17 mouse cellular contexts compared by ENCODE assay signal in the genomic region with DNA sequence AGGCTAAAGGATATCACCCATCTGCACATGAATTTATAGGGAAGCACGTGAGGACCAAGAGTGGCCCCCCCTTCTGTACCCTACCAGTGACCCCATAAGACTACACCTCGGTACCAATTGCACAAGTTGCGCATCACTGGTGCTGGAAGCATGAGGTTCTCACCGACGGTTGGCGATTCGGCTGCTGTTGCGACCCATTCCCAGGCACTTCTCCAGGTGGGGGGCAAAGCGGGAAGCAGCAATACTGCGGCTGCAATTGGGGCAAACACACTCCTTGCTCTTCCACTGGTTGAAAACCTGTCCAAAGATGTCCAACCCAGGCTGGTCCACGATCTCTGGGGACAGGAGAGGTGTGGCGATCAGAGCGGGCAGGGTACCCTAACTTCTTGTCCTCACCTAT. TPM values are rescaled to one million over a fixed set of nuclear protein-coding genes. Genes with fewer than 3 reads are reported as not detected.
DNase-seq lines count a peak whose midpoint lies in the region; ATAC-seq and TF ChIP-seq lines count a peak whose summit lies in the region.
"Had no signal": no experiment of that assay in that cellular context is flagged by ENCODE, and none has a peak within 500 bp of the region (broad histone marks: within the 10 kb centered on the region; RNA-seq: fewer than 3 reads in every experiment).

No protein-coding gene starts in this region.

- 92% methylated on average over 13 of the region's 13 CpGs for WGBS in kidney, embryonic 15.5 days
- 96% methylated on average over 13 of the region's 13 CpGs for WGBS in hindbrain, postnatal 0 days

- peak; percentile 56 for DNase-seq in cerebellum, adult 9-11 months
- no peak for DNase-seq in cerebellum, adult 18-20 months
- no peak for DNase-seq in kidney, postnatal 36 days
- DNase-seq in hindbrain, postnatal 0 days (ENCODE audit: low spot score): no peak
- DNase-seq in layer of hippocampus, postnatal 25 days (ENCODE audit: extremely low spot score in 1 of 2, low spot score in 1 of 2): no peak
- no peak for DNase-seq in frontal cortex, postnatal 25 days (ENCODE audit: low spot score in 2 of 2)
- DNase-seq: adrenal gland, postnatal 10 days; gastrocnemius, postnatal 25 days; lung, postnatal 14 days; retina, postnatal 1 day; thymus, postnatal 25 days had no signal

- no peaks in the 10 kb centered on the region for H3K9me3 ChIP-seq in kidney, embryonic 15.5 days (replicated peaks)
- H3K9me3 ChIP-seq in E14TG2a.4 (ENCODE audit: low read length): no peaks in the 10 kb centered on the region
- no peaks in the 10 kb centered on the region for H3K9me3 ChIP-seq in hindbrain, postnatal 0 days (ENCODE audit: low read length)
- H3K9me3 ChIP-seq: heart, embryonic 15.5 days had no signal

- 0 out of 2 replicates have a peak overlapping the region, but pooled peaks have one; percentile 90 for H3K9ac ChIP-seq in kidney, embryonic 15.5 days
- peak overlapping the region; percentile 88; the same call in 1 of the 2 replicates for H3K9ac ChIP-seq in hindbrain, postnatal 0 days (replicated peaks; ENCODE audit: low read length)
- H3K9ac ChIP-seq: heart, embryonic 15.5 days; liver, embryonic 14.5 days had no signal

- H3K27ac ChIP-seq in kidney, embryonic 15.5 days: no peak overlapping the region
- no peak overlapping the region for H3K27ac ChIP-seq in hindbrain, postnatal 0 days
- H3K27ac ChIP-seq: left cerebral cortex, adult 2 months; liver, embryonic 14.5 days had no signal

- TF ChIP-seq CTCF in E14TG2a.4 (conservative IDR thresholded peaks at IDR 0.05; ENCODE audit: low read length): no peak
- no peak for TF ChIP-seq CTCF in hindbrain, postnatal 0 days (IDR thresholded peaks at IDR 0.05; ENCODE audit: low read depth)

- H3K36me3 ChIP-seq in kidney, embryonic 15.5 days: peaks cover 59% of the 10 kb centered on the region
- peaks cover 64% of the 10 kb centered on the region for H3K36me3 ChIP-seq in E14TG2a.4 (ENCODE audit: insufficient read depth, low read length)
- peaks cover 19% of the 10 kb centered on the region for H3K36me3 ChIP-seq in hindbrain, postnatal 0 days (ENCODE audit: insufficient read depth, low read length)

- H3K4me1 ChIP-seq in kidney, embryonic 15.5 days: peaks cover 46% of the 10 kb centered on the region
- peaks cover 80% of the 10 kb centered on the region for H3K4me1 ChIP-seq in E14TG2a.4 (replicated peaks; ENCODE audit: low read depth, low read length)
- peaks cover 10% of the 10 kb centered on the region for H3K4me1 ChIP-seq in hindbrain, postnatal 0 days (ENCODE audit: insufficient read depth, low read length)

- no peaks in the 10 kb centered on the region for H3K27me3 ChIP-seq in kidney, embryonic 15.5 days
- no peaks in the 10 kb centered on the region for H3K27me3 ChIP-seq in E14TG2a.4 (ENCODE audit: insufficient read depth, low read length)
- H3K27me3 ChIP-seq in hindbrain, postnatal 0 days (ENCODE audit: insufficient read depth, low read length): no peaks in the 10 kb centered on the region
- H3K27me3 ChIP-seq: heart, embryonic 15.5 days had no signal

- no peak for ATAC-seq in kidney, embryonic 15.5 days (replicated peaks; ENCODE audit: low FRiP score)
- no peak for ATAC-seq in hindbrain, postnatal 0 days
- ATAC-seq: intestine, postnatal 0 days had no signal

- no peak overlapping the region for H3K4me3 ChIP-seq in kidney, embryonic 15.5 days (replicated peaks)
- H3K4me3 ChIP-seq in E14TG2a.4 (replicated peaks; ENCODE audit: low read length): peak overlapping the region; percentile 92; the same call in 1 of the 2 replicates
- H3K4me3 ChIP-seq in hindbrain, postnatal 0 days (ENCODE audit: low read length): no peak overlapping the region

- no peak overlapping the region for H3K4me2 ChIP-seq in kidney, embryonic 15.5 days
- peak overlapping the region; percentile 93; the same call in 1 of the 2 replicates for H3K4me2 ChIP-seq in hindbrain, postnatal 0 days (ENCODE audit: low read depth, low read length)

RNA-seq across cellular contexts. Expression of gene Atxn7l3, which starts 2.5 kb away (rescaled TPM):
- polyA plus RNA-seq in kidney, embryonic 15.5 days (2015; fragmentation: Nextera tagmentation; extraction: Ambion mirVana): 12.3 and 14.0 TPM in 2 replicates
- 146 and 149 TPM in 2 replicates for total RNA-seq in hindbrain, postnatal 0 days (2014; rRNA removed)
- 22.8 and 23.7 TPM in 2 replicates for polyA plus RNA-seq in hindbrain, postnatal 0 days (2015; fragmentation: Nextera tagmentation; extraction: Ambion mirVana)
- total RNA-seq in layer of hippocampus, postnatal 25 days (2021): 100 to 1,000 TPM; 166 to 174 TPM

RNA-seq across cellular contexts. Expression of gene Tmub2, which starts 9.2 kb away (rescaled TPM):
- polyA plus RNA-seq in kidney, embryonic 15.5 days (2015; fragmentation: Nextera tagmentation; extraction: Ambion mirVana): 48.9 and 57.9 TPM in 2 replicates
- 81.8 and 92.7 TPM in 2 replicates for total RNA-seq in hindbrain, postnatal 0 days (2014; rRNA removed)
- polyA plus RNA-seq in hindbrain, postnatal 0 days (2015; fragmentation: Nextera tagmentation; extraction: Ambion mirVana): 71.0 and 72.2 TPM in 2 replicates
- 10 to 100 TPM; 64.7 to 71.7 TPM for total RNA-seq in layer of hippocampus, postnatal 25 days (2021)

RNA-seq across cellular contexts. Expression of gene Asb16, which starts 25.4 kb away (rescaled TPM):
- 0.10 and 0.13 TPM in 2 replicates for polyA plus RNA-seq in kidney, embryonic 15.5 days (2015; fragmentation: Nextera tagmentation; extraction: Ambion mirVana)
- total RNA-seq in hindbrain, postnatal 0 days (2014; rRNA removed): 2.2 and 2.6 TPM in 2 replicates
- polyA plus RNA-seq in hindbrain, postnatal 0 days (2015; fragmentation: Nextera tagmentation; extraction: Ambion mirVana): 0.29 and 0.41 TPM in 2 replicates
- 1 to 10 TPM in 1 of 2 experiments, under 1 TPM in 1; 0.70 to 1.1 TPM for total RNA-seq in layer of hippocampus, postnatal 25 days (2021)

RNA-seq across cellular contexts. Expression of gene Ubtf, which starts 25.6 kb away (rescaled TPM):
- 95.3 and 100 TPM in 2 replicates for polyA plus RNA-seq in kidney, embryonic 15.5 days (2015; fragmentation: Nextera tagmentation; extraction: Ambion mirVana)
- total RNA-seq in hindbrain, postnatal 0 days (2014; rRNA removed): 53.7 and 63.7 TPM in 2 replicates
- polyA plus RNA-seq in hindbrain, postnatal 0 days (2015; fragmentation: Nextera tagmentation; extraction: Ambion mirVana): 74.6 and 76.1 TPM in 2 replicates
- 100 to 1,000 TPM; 123 to 134 TPM for total RNA-seq in layer of hippocampus, postnatal 25 days (2021)

RNA-seq across cellular contexts. Expression of gene BC030867, which starts 45.3 kb away (rescaled TPM):
- 18.1 and 22.2 TPM in 2 replicates for polyA plus RNA-seq in kidney, embryonic 15.5 days (2015; fragmentation: Nextera tagmentation; extraction: Ambion mirVana)
- 2.3 and 2.4 TPM in 2 replicates for total RNA-seq in hindbrain, postnatal 0 days (2014; rRNA removed)
- 2.1 and 2.3 TPM in 2 replicates for polyA plus RNA-seq in hindbrain, postnatal 0 days (2015; fragmentation: Nextera tagmentation; extraction: Ambion mirVana)
- 1 to 10 TPM; 1.3 to 1.5 TPM for total RNA-seq in layer of hippocampus, postnatal 25 days (2021)
- total RNA-seq: gastrocnemius, postnatal 25 days had no signal
